Mouse (Mus musculus): ENCODE data around the gene Nfia.

The Nfia gene

GRCm38 (mm10) chr4:97914761-97915160 is 142.2 kb downstream of the Nfia start:
- no peak for DNase-seq

- DNase-seq: no peak
Observed at GRCm38 (mm10) chr4:97917568-97917967, 145.0 kb downstream of the Nfia start.

- peak; percentile 21 for DNase-seq
Observed at GRCm38 (mm10) chr4:97918675-97919074, 146.1 kb downstream of the Nfia start.

- DNase-seq: no peak
Observed at GRCm38 (mm10) chr4:97919773-97920172, 147.2 kb downstream of the Nfia start.

- no peak for DNase-seq
Observed at GRCm38 (mm10) chr4:97920287-97921079, 147.9 kb downstream of the Nfia start.

- DNase-seq: no peak
Observed at GRCm38 (mm10) chr4:97921682-97922081, 149.1 kb downstream of the Nfia start.

- no peak for DNase-seq
Observed at GRCm38 (mm10) chr4:97923248-97923647, 150.7 kb downstream of the Nfia start.

- no peak for DNase-seq
Observed at GRCm38 (mm10) chr4:97923876-97924316, 151.4 kb downstream of the Nfia start.

- no peak for DNase-seq
Observed at GRCm38 (mm10) chr4:97924414-97924813, 151.9 kb downstream of the Nfia start.

GRCm38 (mm10) chr4:97924855-97925254 is 152.3 kb downstream of the Nfia start:
- no peak for DNase-seq

- no peak for DNase-seq
Observed at GRCm38 (mm10) chr4:97925644-97926043, 153.1 kb downstream of the Nfia start.

GRCm38 (mm10) chr4:97926607-97927308 is 154.2 kb downstream of the Nfia start:
- no peak for DNase-seq

GRCm38 (mm10) chr4:97927309-97927656 is 154.7 kb downstream of the Nfia start:
- DNase-seq: no peak

- no peak for DNase-seq
Observed at GRCm38 (mm10) chr4:97936371-97936770, 163.8 kb downstream of the Nfia start.

GRCm38 (mm10) chr4:97936912-97937311 is 164.4 kb downstream of the Nfia start:
- DNase-seq: no peak

- no peak for DNase-seq
Observed at GRCm38 (mm10) chr4:97939492-97939891, 167.0 kb downstream of the Nfia start.

GRCm38 (mm10) chr4:97939920-97940520 is 167.5 kb downstream of the Nfia start:
- no peak for DNase-seq

GRCm38 (mm10) chr4:97941616-97942015 is 169.1 kb downstream of the Nfia start:
- DNase-seq: no peak

GRCm38 (mm10) chr4:97944309-97944708 is 171.8 kb downstream of the Nfia start:
- DNase-seq: no peak

- no peak for DNase-seq
Observed at GRCm38 (mm10) chr4:97947484-97947883, 174.9 kb downstream of the Nfia start.

GRCm38 (mm10) chr4:97948250-97948649 is 175.7 kb downstream of the Nfia start:
- peak; percentile 39 for DNase-seq

GRCm38 (mm10) chr4:97950341-97951071 is 178.0 kb downstream of the Nfia start:
- no peak for DNase-seq

- DNase-seq: no peak
Observed at GRCm38 (mm10) chr4:97953886-97954285, 181.4 kb downstream of the Nfia start.

All from embryo, embryonic 11 days (tissue).